Mouse (Mus musculus): ENCODE results near the gene Elfn2.

- TF ChIP-seq CTCF (IDR thresholded peaks at IDR 0.05; ENCODE audit: extremely low read depth, insufficient read length, insufficient replicate concordance, low read depth, low read length) (no peak), POLR2A (IDR thresholded peaks at IDR 0.05; ENCODE audit: low read depth, low read length) (no peak)
These were observed 2.7 kb downstream of the Elfn2 start for GRCm38 (mm10) chr15:78715856-78716255.
